Mouse (Mus musculus) hindbrain, embryonic 14.5 days (tissue): ENCODE results near the gene Errfi1. TPM values are rescaled to one million over a fixed set of nuclear protein-coding genes. Genes with fewer than 3 reads are reported as not detected.

ENCODE experiments used
- ATAC-seq: fragments of 200-750 bp; cut with Nextera tagmentation; 2 replicates; pipeline ENCODE4 v1.8.0; 2017; ENCODE audit warnings: moderate number of reproducible peaks, mild to moderate bottlenecking, moderate TSS enrichment, moderate library complexity; ENCODE audit not compliant: low FRiP score
- DNase-seq: peaks from one replicate; pipeline ENCODE4 v3.0.0-alpha.2; 2015; ENCODE audit warnings: low spot score
- H3K27ac ChIP-seq: fragments of 300-500 bp; sonication (generic); 2 replicates; pipeline ENCODE4 v1.5.1; 2014; ENCODE audit warnings: mild to moderate bottlenecking, moderate library complexity
- H3K27me3 ChIP-seq: fragments of 300-500 bp; sonication (generic); 2 replicates; pipeline ENCODE4 v1.6.1; 2014; ENCODE audit warnings: mild to moderate bottlenecking, low read length, mixed read lengths; ENCODE audit not compliant: control insufficient read depth, insufficient read depth
- H3K36me3 ChIP-seq: fragments of 300-500 bp; sonication (generic); replicated peaks from 2 replicates; pipeline ENCODE4 v1.6.1; 2014; ENCODE audit not compliant: control insufficient read depth, insufficient read depth
- H3K4me1 ChIP-seq: fragments of 300-500 bp; sonication (generic); replicated peaks from 2 replicates; pipeline ENCODE4 v1.6.1; 2014; ENCODE audit warnings: antibody characterized with exemption, low read length, mixed read lengths; ENCODE audit not compliant: control insufficient read depth, insufficient read depth
- H3K4me2 ChIP-seq: fragments of 300-500 bp; sonication (generic); replicated peaks from 2 replicates; pipeline ENCODE4 v1.6.1; 2014; ENCODE audit warnings: mild to moderate bottlenecking, moderate library complexity
- H3K4me3 ChIP-seq: fragments of 300-500 bp; sonication (generic); replicated peaks from 2 replicates; pipeline ENCODE4 v1.5.1; 2014; ENCODE audit warnings: mild to moderate bottlenecking, low read length
- H3K9ac ChIP-seq: fragments of 300-500 bp; sonication (generic); 2 replicates; pipeline ENCODE4 v1.6.1; 2014
- H3K9me3 ChIP-seq: fragments of 300-500 bp; sonication (generic); 2 replicates; pipeline ENCODE4 v1.6.1; 2016; ENCODE audit warnings: low read length; ENCODE audit not compliant: control insufficient read depth
- WGBS: fragments of 180-500 bp; shearing (Covaris S2); extraction: QIAGEN DNeasy Blood & Tissue Kit; methylation state at CpG from one replicate; pipeline ENCODE4 v1.1.7; 2014; 5-methylcytosine and 5-hydroxymethylcytosine counted together
- polyA plus RNA-seq: library from polyadenylated mRNA; unstranded; fragments of >200 nt; fragmentation: Nextera tagmentation; extraction: Ambion mirVana; gene quantifications from 2 replicates; pipeline ENCODE4 v1.2.1, GENCODE M21; 2014

Gene Errfi1
- polyA plus RNA-seq, 1 experiment from 2014 or later = 39.6 TPM

DNA sequence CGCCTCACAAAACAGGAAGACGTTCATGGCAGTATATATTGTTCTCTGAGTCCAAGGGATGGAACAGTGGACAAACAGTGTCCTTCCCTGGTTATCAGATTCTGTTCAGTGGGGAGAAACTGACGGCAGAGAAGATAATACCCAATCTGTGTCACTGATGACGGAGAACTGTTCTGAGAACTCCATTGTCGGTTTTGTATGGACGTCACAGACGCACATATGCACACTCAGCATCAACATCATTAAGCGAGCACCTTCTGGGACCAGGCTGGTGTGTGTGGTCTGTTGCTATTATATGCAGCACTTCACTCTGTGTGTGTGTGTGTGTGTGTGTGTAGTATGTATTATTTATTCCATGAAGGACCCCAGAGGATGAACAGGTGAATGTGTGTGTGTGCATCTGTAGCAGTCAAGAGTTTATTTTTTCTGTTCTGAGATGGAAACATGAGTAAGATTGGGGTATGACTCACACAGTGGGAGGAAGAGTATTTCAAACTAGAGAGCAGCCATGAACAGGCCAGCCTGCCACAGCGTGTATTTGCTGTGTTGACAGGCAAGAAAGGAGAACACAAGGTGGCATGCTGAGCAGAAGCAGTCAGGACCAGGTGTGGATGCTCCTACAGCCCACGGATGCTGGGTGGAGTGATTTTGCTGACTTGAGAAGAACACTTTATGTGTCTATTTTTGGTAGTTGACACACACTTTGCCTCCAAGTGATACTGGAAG lies 61.6 kb downstream of the Errfi1 start:
- ATAC-seq (peak; percentile 28; the same call in 1 of the 2 replicates), DNase-seq (no peak)

DNA sequence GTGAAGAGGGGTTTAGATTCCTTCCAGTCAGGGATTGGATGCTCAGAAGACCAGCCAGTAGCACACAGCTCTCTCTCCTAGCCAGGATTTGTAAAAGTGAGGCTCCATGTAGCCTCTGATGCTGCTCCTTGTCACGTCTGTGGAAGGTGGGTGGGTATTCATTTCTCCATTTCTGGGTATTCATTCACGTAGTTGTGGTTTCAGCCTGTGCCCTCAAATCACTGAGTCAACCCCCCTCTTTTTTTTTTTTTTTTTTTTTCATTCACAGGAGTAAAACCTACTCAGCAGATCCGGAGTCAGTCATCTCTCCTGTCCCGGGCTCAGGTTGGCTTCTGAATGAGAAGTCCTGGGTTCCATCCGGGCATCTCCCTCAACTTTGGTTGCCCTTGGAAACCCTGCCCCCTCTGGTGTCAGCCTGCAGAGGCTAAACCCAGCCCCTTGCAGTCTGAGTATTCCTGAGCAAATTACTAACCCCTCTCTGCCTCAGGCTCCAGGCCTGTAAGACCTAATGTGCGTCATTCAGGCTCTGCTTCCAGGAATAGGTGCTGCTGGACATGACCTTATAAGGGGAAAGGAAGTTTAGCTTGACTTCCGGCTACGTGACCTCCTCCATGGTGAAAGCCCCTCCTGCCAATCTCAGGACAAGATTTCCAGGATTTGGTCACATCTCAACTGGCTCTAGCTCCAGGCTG lies 63.8 kb downstream of the Errfi1 start:
- Histone ChIP-seq H3K4me1 (peaks cover 20% of the 10 kb centered on the region), H3K4me2 (no peak overlapping the region), H3K4me3 (no peak overlapping the region), H3K27me3 (no peaks in the 10 kb centered on the region), H3K9me3 (no peaks in the 10 kb centered on the region), H3K36me3 (no peaks in the 10 kb centered on the region), H3K27ac (no peak overlapping the region), H3K9ac (no peak overlapping the region)
- ATAC-seq (no peak), DNase-seq (no peak)
- 72% methylated on average over 8 of the region's 8 CpGs for WGBS

More for the DNA sequence above, 61.6 kb downstream of the Errfi1 start:
- 37% methylated on average over 10 of the region's 10 CpGs for WGBS
- Histone ChIP-seq H3K27ac (peak overlapping the region; percentile 51), H3K27me3 (no peaks in the 10 kb centered on the region), H3K4me3 (peak overlapping the region; percentile 58), H3K36me3 (no peaks in the 10 kb centered on the region), H3K4me1 (peaks cover 20% of the 10 kb centered on the region), H3K9ac (peak overlapping the region; percentile 69), H3K4me2 (peak overlapping the region; percentile 66), H3K9me3 (no peaks in the 10 kb centered on the region)

Other genes starting within 250 kb of the Errfi1 start
- 35.9 and 37.9 TPM in 2 replicates for gene Slc45a1, start 201.7 kb upstream of the Errfi1 start, polyA plus RNA-seq
- gene Park7, start 60.5 kb downstream of the Errfi1 start, polyA plus RNA-seq = 383 and 392 TPM in 2 replicates
- 0.20 and 0.25 TPM in 2 replicates for gene Tnfrsf9, start 60.6 kb downstream of the Errfi1 start, polyA plus RNA-seq
- 0.57 TPM in 1 of 2 replicates, not detected in the other for gene Uts2, start 143.2 kb downstream of the Errfi1 start, polyA plus RNA-seq
- 3.9 and 5.1 TPM in 2 replicates for gene Per3, start 190.7 kb downstream of the Errfi1 start, polyA plus RNA-seq
- gene Vamp3, start 204.0 kb downstream of the Errfi1 start, polyA plus RNA-seq = 29.9 and 43.2 TPM in 2 replicates
- 0.30 and 0.36 TPM in 2 replicates for gene Gm13090, start 235.7 kb downstream of the Errfi1 start, polyA plus RNA-seq